Mouse (Mus musculus) intestine, postnatal 0 days (tissue): ENCODE measurements around the gene Rhog. TPM values are rescaled to one million over a fixed set of nuclear protein-coding genes. Genes with fewer than 3 reads are reported as not detected.

Source experiments
- ATAC-seq: fragments of 200-750 bp; cut with Nextera tagmentation; 2 replicates; pipeline ENCODE4 v1.8.0; 2017; ENCODE audit warnings: mild to moderate bottlenecking, moderate TSS enrichment, moderate library complexity
- H3K27ac ChIP-seq: fragments of 300-500 bp; sonication (generic); 2 replicates; pipeline ENCODE4 v1.5.1; 2014; ENCODE audit warnings: mild to moderate bottlenecking, low read depth, low read length, moderate library complexity
- H3K27me3 ChIP-seq: fragments of 300-500 bp; sonication (generic); replicated peaks from 2 replicates; pipeline ENCODE4 v1.6.1; 2014; ENCODE audit warnings: low read length, mixed read lengths; ENCODE audit not compliant: control insufficient read depth, insufficient read depth
- H3K36me3 ChIP-seq: fragments of 300-500 bp; sonication (generic); 2 replicates; pipeline ENCODE4 v1.6.1; 2014; ENCODE audit warnings: mild to moderate bottlenecking, moderate library complexity; ENCODE audit not compliant: control insufficient read depth, insufficient read depth
- H3K4me1 ChIP-seq: fragments of 300-500 bp; sonication (generic); replicated peaks from 2 replicates; pipeline ENCODE4 v1.6.1; 2014; ENCODE audit warnings: antibody characterized with exemption, low read length, mixed read lengths; ENCODE audit not compliant: control insufficient read depth, insufficient read depth
- H3K4me2 ChIP-seq: fragments of 300-500 bp; sonication (generic); replicated peaks from 2 replicates; pipeline ENCODE4 v1.6.1; 2014; ENCODE audit warnings: low read depth, mild to moderate bottlenecking, moderate library complexity
- H3K4me3 ChIP-seq: fragments of 300-500 bp; sonication (generic); 2 replicates; pipeline ENCODE4 v1.5.1; 2014; ENCODE audit warnings: low read depth, low read length
- H3K9ac ChIP-seq: fragments of 300-500 bp; sonication (generic); 2 replicates; pipeline ENCODE4 v1.6.1; 2014; ENCODE audit warnings: mild to moderate bottlenecking, low read depth, low read length
- H3K9me3 ChIP-seq: fragments of 300-500 bp; sonication (generic); 2 replicates; pipeline ENCODE4 v1.6.1; 2016; ENCODE audit warnings: mixed run types; ENCODE audit not compliant: control insufficient read depth
- CTCF ChIP-seq: sonication (generic); IDR thresholded peaks from 2 replicates; pipeline ENCODE4 v1.5.1; 2016; ENCODE audit warnings: low read depth, mild to moderate bottlenecking, control low read depth, antibody characterized with exemption, moderate library complexity
- WGBS: fragments of 180-500 bp; shearing (Covaris S2); extraction: QIAGEN DNeasy Blood & Tissue Kit; methylation state at CpG from one replicate; pipeline ENCODE4 v1.1.7; 2014; 5-methylcytosine and 5-hydroxymethylcytosine counted together
- polyA plus RNA-seq: library from polyadenylated mRNA; unstranded; fragments of >200 nt; fragmentation: Nextera tagmentation; extraction: Ambion mirVana; gene quantifications from 2 replicates; pipeline ENCODE4 v1.2.1, GENCODE M21; 2015

Gene Rhog
- polyA plus RNA-seq, 1 experiment from 2014 or later: 74.2 TPM

GRCm38 (mm10) chr7:102229814-102230213, 26.0 kb downstream of the Rhog start:
- Histone ChIP-seq H3K27me3 (no peaks in the 10 kb centered on the region), H3K4me2 (no peak overlapping the region), H3K9me3 (no peaks in the 10 kb centered on the region), H3K4me3 (no peak overlapping the region), H3K9ac (no peak overlapping the region), H3K36me3 (peaks cover 24% of the 10 kb centered on the region; the same call in 1 of the 2 replicates), H3K27ac (no peak overlapping the region), H3K4me1 (no peaks in the 10 kb centered on the region)
- no peak for ATAC-seq
- 92% methylated on average over 6 of the region's 6 CpGs for WGBS
- no peak for TF ChIP-seq CTCF

GRCm38 (mm10) chr7:102228049-102228670, 27.7 kb downstream of the Rhog start:
- Histone ChIP-seq H3K27me3 (no peaks in the 10 kb centered on the region), H3K4me3 (no peak overlapping the region), H3K27ac (no peak overlapping the region), H3K9me3 (no peaks in the 10 kb centered on the region), H3K9ac (no peak overlapping the region), H3K36me3 (peaks cover 24% of the 10 kb centered on the region; the same call in 1 of the 2 replicates), H3K4me1 (no peaks in the 10 kb centered on the region), H3K4me2 (no peak overlapping the region)
- no peak for ATAC-seq
- WGBS: 64% methylated on average over 4 of the region's 4 CpGs
- no peak for TF ChIP-seq CTCF

- H3K27ac ChIP-seq: no peak overlapping the region
- no peak for TF ChIP-seq CTCF
- no peak for ATAC-seq
These were observed 29.8 kb downstream of the Rhog start for GRCm38 (mm10) chr7:102226051-102226450.

GRCm38 (mm10) chr7:102223883-102224738, 31.7 kb downstream of the Rhog start:
- H3K27me3 ChIP-seq: no peaks in the 10 kb centered on the region
- H3K36me3 ChIP-seq: peaks cover 10% of the 10 kb centered on the region; the same call in 1 of the 2 replicates
- H3K4me2 ChIP-seq: peak overlapping the region; percentile 1; the same call in 1 of the 2 replicates
- no peak for TF ChIP-seq CTCF
- no peak for ATAC-seq
- 45% methylated on average over 5 of the region's 5 CpGs for WGBS
- no peak overlapping the region for H3K9ac ChIP-seq
- no peaks in the 10 kb centered on the region for H3K4me1 ChIP-seq
- H3K27ac ChIP-seq: no peak overlapping the region; the same call in 1 of the 2 replicates
- H3K4me3 ChIP-seq: no peak overlapping the region
- H3K9me3 ChIP-seq: no peaks in the 10 kb centered on the region

More at GRCm38 (mm10) chr7:102226051-102226450, 29.8 kb downstream of the Rhog start:
- Histone ChIP-seq H3K9ac (no peak overlapping the region), H3K4me1 (no peaks in the 10 kb centered on the region), H3K9me3 (no peaks in the 10 kb centered on the region), H3K4me2 (no peak overlapping the region), H3K36me3 (peaks cover 20% of the 10 kb centered on the region; the same call in 1 of the 2 replicates), H3K27me3 (no peaks in the 10 kb centered on the region), H3K4me3 (no peak overlapping the region)
- 89% methylated on average over 6 of the region's 6 CpGs for WGBS

- TF ChIP-seq CTCF: no peak; the same call in 1 of the 2 replicates
- peak overlapping the region; percentile 68; the same call in 1 of the 2 replicates for H3K27ac ChIP-seq
These were observed 32.9 kb downstream of the Rhog start for GRCm38 (mm10) chr7:102222830-102223556.

More at GRCm38 (mm10) chr7:102222830-102223556, 32.9 kb downstream of the Rhog start:
- H3K4me3 ChIP-seq: peak overlapping the region; percentile 71
- peaks cover 10% of the 10 kb centered on the region; the same call in 1 of the 2 replicates for H3K36me3 ChIP-seq
- H3K27me3 ChIP-seq: no peaks in the 10 kb centered on the region
- peak overlapping the region; percentile 98 for H3K4me2 ChIP-seq
- WGBS: 2% methylated on average over 31 of the region's 31 CpGs
- no peaks in the 10 kb centered on the region for H3K4me1 ChIP-seq
- H3K9ac ChIP-seq: peak overlapping the region; percentile 64
- peak; percentile 43 for ATAC-seq
- H3K9me3 ChIP-seq: no peaks in the 10 kb centered on the region
